Mouse (Mus musculus): ENCODE measurements around the gene Gm39115. TPM values are rescaled to one million over a fixed set of nuclear protein-coding genes. Genes with fewer than 3 reads are reported as not detected.

The Gm39115 gene
- total and polyA plus RNA-seq, 3 experiments, result not detected

- peaks cover 16% of the 10 kb centered on the region for H3K4me1 ChIP-seq (ENCODE audit: control insufficient read depth, insufficient read depth, low read length)
- TF ChIP-seq EP300 (IDR thresholded peaks at IDR 0.05; ENCODE audit: insufficient read depth, low read depth, low read length) (no peak), POLR2A (IDR thresholded peaks at IDR 0.05; ENCODE audit: insufficient read depth, low read depth, low read length) (no peak), CTCF (IDR thresholded peaks at IDR 0.05) (no peak)
- WGBS, result 66% methylated on average over 4 of the region's 4 CpGs
These were observed 49.5 kb downstream of the Gm39115 start for GRCm38 (mm10) chr7:142086159-142086905.

More at GRCm38 (mm10) chr7:142086159-142086905, 49.5 kb downstream of the Gm39115 start:
- no peak for DNase-seq
- intact Hi-C loops (cut with DNase I), result loop anchor here (10.0 kb wide), 1 partner anchor 58 kb away; the partner anchor contains the start of gene Gm45337
- Histone ChIP-seq H3K4me3 (no peak overlapping the region), H3K79me2 (replicated peaks; ENCODE audit: control insufficient read depth, insufficient read depth, low read length) (no peaks in the 10 kb centered on the region), H3K27ac (no peak overlapping the region; the same call in 1 of the 2 replicates), H3K9ac (ENCODE audit: low read depth, low read length) (no peak overlapping the region), H3K36me3 (ENCODE audit: control insufficient read depth, insufficient read depth, low read length) (peaks cover 13% of the 10 kb centered on the region), H3K27me3 (ENCODE audit: control insufficient read depth, insufficient read depth, low read length) (no peaks in the 10 kb centered on the region)

Other genes with a start within 250 kb of the Gm39115 start
- gene Tollip, start 217.5 kb downstream of the Gm39115 start, total RNA-seq (2021), result 10 to 100 TPM; 50.2 to 54.2 TPM
- 66.3 and 95.4 TPM in 2 replicates for gene Tollip, start 217.5 kb downstream of the Gm39115 start, polyA plus RNA-seq (2012; rRNA removed)
- gene Brsk2, start 186.3 kb downstream of the Gm39115 start, total RNA-seq (2021), result under 1 TPM; 0.07 to 0.18 TPM
- gene Brsk2, start 186.3 kb downstream of the Gm39115 start, polyA plus RNA-seq (2012; rRNA removed), result 0.20 and 0.23 TPM in 2 replicates
- gene Mob2, start 75.0 kb downstream of the Gm39115 start, total RNA-seq (2021), result 10 to 100 TPM; 41.9 to 44.5 TPM
- gene Mob2, start 75.0 kb downstream of the Gm39115 start, polyA plus RNA-seq (2012; rRNA removed), result 44.8 and 58.9 TPM in 2 replicates
- gene Dusp8, start 40.2 kb downstream of the Gm39115 start, total RNA-seq (2021), result 10 to 100 TPM; 37.4 to 43.2 TPM
- 31.4 and 38.4 TPM in 2 replicates for gene Dusp8, start 40.2 kb downstream of the Gm39115 start, polyA plus RNA-seq (2012; rRNA removed)
- gene Gm45618, start 15.3 kb downstream of the Gm39115 start, total RNA-seq (2021), result not detected
- not detected in 2 replicates for gene Gm45618, start 15.3 kb downstream of the Gm39115 start, polyA plus RNA-seq (2012; rRNA removed)
- gene Gm45337, start 8.6 kb upstream of the Gm39115 start, total RNA-seq (2021), result not detected
- gene Gm45337, start 8.6 kb upstream of the Gm39115 start, polyA plus RNA-seq (2012; rRNA removed), result not detected in 2 replicates
- gene Gm29735, start 21.1 kb upstream of the Gm39115 start, total RNA-seq (2021), result not detected
- not detected in 2 replicates for gene Gm29735, start 21.1 kb upstream of the Gm39115 start, polyA plus RNA-seq (2012; rRNA removed)
- gene Gm4553, start 29.7 kb upstream of the Gm39115 start, total RNA-seq (2021), result not detected
- gene Gm4553, start 29.7 kb upstream of the Gm39115 start, polyA plus RNA-seq (2012; rRNA removed), result not detected in 2 replicates
- not detected for gene Krtap5-2, start 40.0 kb upstream of the Gm39115 start, total RNA-seq (2021)
- gene Krtap5-2, start 40.0 kb upstream of the Gm39115 start, polyA plus RNA-seq (2012; rRNA removed), result not detected in 2 replicates
- not detected for gene Gm10153, start 54.4 kb upstream of the Gm39115 start, total RNA-seq (2021)
- gene Gm10153, start 54.4 kb upstream of the Gm39115 start, polyA plus RNA-seq (2012; rRNA removed), result not detected in 2 replicates
- not detected for gene Krtap5-3, start 65.3 kb upstream of the Gm39115 start, total RNA-seq (2021)
- not detected in 2 replicates for gene Krtap5-3, start 65.3 kb upstream of the Gm39115 start, polyA plus RNA-seq (2012; rRNA removed)
- gene Gm7579, start 75.8 kb upstream of the Gm39115 start, total RNA-seq (2021), result not detected
- gene Gm7579, start 75.8 kb upstream of the Gm39115 start, polyA plus RNA-seq (2012; rRNA removed), result not detected in 2 replicates
- gene Krtap5-5, start 93.9 kb upstream of the Gm39115 start, total RNA-seq (2021), result not detected
- gene Krtap5-5, start 93.9 kb upstream of the Gm39115 start, polyA plus RNA-seq (2012; rRNA removed), result not detected in 2 replicates
- not detected for gene Gm40460, start 105.0 kb upstream of the Gm39115 start, total RNA-seq (2021)
- not detected in 2 replicates for gene Gm40460, start 105.0 kb upstream of the Gm39115 start, polyA plus RNA-seq (2012; rRNA removed)
- not detected for gene Gm2431, start 122.3 kb upstream of the Gm39115 start, total RNA-seq (2021)
- not detected in 2 replicates for gene Gm2431, start 122.3 kb upstream of the Gm39115 start, polyA plus RNA-seq (2012; rRNA removed)
- gene Gm4559, start 138.3 kb upstream of the Gm39115 start, total RNA-seq (2021), result not detected
- not detected in 2 replicates for gene Gm4559, start 138.3 kb upstream of the Gm39115 start, polyA plus RNA-seq (2012; rRNA removed)
- not detected for gene Krtap5-1, start 161.1 kb upstream of the Gm39115 start, total RNA-seq (2021)
- gene Krtap5-1, start 161.1 kb upstream of the Gm39115 start, polyA plus RNA-seq (2012; rRNA removed), result not detected in 2 replicates
- not detected for gene Krtap5-4, start 167.5 kb upstream of the Gm39115 start, total RNA-seq (2021)
- not detected in 2 replicates for gene Krtap5-4, start 167.5 kb upstream of the Gm39115 start, polyA plus RNA-seq (2012; rRNA removed)
- 1 to 10 TPM; 2.2 to 3.6 TPM for gene Ifitm10, start 237.7 kb upstream of the Gm39115 start, total RNA-seq (2021)
- gene Ifitm10, start 237.7 kb upstream of the Gm39115 start, polyA plus RNA-seq (2012; rRNA removed), result 4.9 and 6.4 TPM in 2 replicates
- gene Gm49369, start 246.6 kb upstream of the Gm39115 start, total RNA-seq (2021), result 1 to 10 TPM; 3.5 to 4.9 TPM
- 0.23 TPM in 1 of 2 replicates, not detected in the other for gene Gm49369, start 246.6 kb upstream of the Gm39115 start, polyA plus RNA-seq (2012; rRNA removed)

Data from heart, adult 2 months (tissue).